Mouse (Mus musculus) MEL (cell line): ENCODE results near the gene Thumpd1. TPM values are rescaled to one million over a fixed set of nuclear protein-coding genes. Genes with fewer than 3 reads are reported as not detected.

ENCODE experiments used
- DNase-seq: peaks from one replicate; pipeline ENCODE4 v3.0.0; 2011; ENCODE audit warnings: low read depth, low spot score
- H3K27ac ChIP-seq: 2 replicates; pipeline ENCODE4 v1.5.1; 2012; ENCODE audit warnings: low read depth, mild to moderate bottlenecking, control low read depth, low read length, moderate library complexity; ENCODE audit not compliant: control insufficient read depth
- H3K27me3 ChIP-seq, 2 experiments: fragments of 150-350 bp in 1 of 2; sonication (generic) in 1 of 2; 2 replicates each; pipeline ENCODE4 v1.6.1; 2012; ENCODE audit warnings: low read length in 2 of 2, mild to moderate bottlenecking in 2 of 2, improper control_type of control experiment in 1 of 2, moderate library complexity in 1 of 2; ENCODE audit not compliant: insufficient read depth in 2 of 2, control insufficient read depth in 1 of 2
- H3K36me3 ChIP-seq, 2 experiments: 2 replicates each; pipeline ENCODE4 v1.6.1; 2012 to 2014; ENCODE audit warnings: low read length in 2 of 2, improper control_type of control experiment in 1 of 2, inconsistent platforms in 1 of 2, mild to moderate bottlenecking in 1 of 2; ENCODE audit not compliant: insufficient read depth in 2 of 2, control insufficient read depth in 1 of 2
- H3K4me1 ChIP-seq, 2 experiments: fragments of 150-350 bp in 1 of 2; sonication (generic) in 1 of 2; 2 replicates each; pipeline ENCODE4 v1.6.1; 2012; ENCODE audit warnings: low read length in 2 of 2, improper control_type of control experiment in 1 of 2, mild to moderate bottlenecking in 1 of 2; ENCODE audit not compliant: insufficient read depth in 2 of 2, control insufficient read depth in 1 of 2
- H3K4me3 ChIP-seq, 2 experiments: fragments of 150-350 bp in 1 of 2; sonication (generic) in 1 of 2; 2 replicates each; pipeline ENCODE4 v1.5.1; 2012; ENCODE audit warnings: low read depth in 2 of 2, low read length in 2 of 2, mild to moderate bottlenecking in 2 of 2, moderate library complexity in 2 of 2, control low read depth in 1 of 2, improper control_type of control experiment in 1 of 2; ENCODE audit not compliant: control insufficient read depth in 1 of 2, insufficient read depth in 1 of 2
- H3K79me2 ChIP-seq: 2 replicates; pipeline ENCODE4 v1.6.1; 2012; ENCODE audit warnings: mild to moderate bottlenecking, low read length, moderate library complexity; ENCODE audit not compliant: control insufficient read depth, poor library complexity, insufficient read depth
- H3K9ac ChIP-seq: 2 replicates; pipeline ENCODE4 v1.6.1; 2012; ENCODE audit warnings: low read depth, mild to moderate bottlenecking, control low read depth, low read length, moderate library complexity; ENCODE audit not compliant: control insufficient read depth, poor library complexity, severe bottlenecking
- H3K9me3 ChIP-seq: fragments of 150-350 bp; sonication (generic); replicated peaks from 2 replicates; pipeline ENCODE4 v1.6.1; 2012; ENCODE audit warnings: mild to moderate bottlenecking, low read length, improper control_type of control experiment, moderate library complexity; ENCODE audit not compliant: insufficient read depth
- BHLHE40 ChIP-seq: IDR thresholded peaks from 2 replicates; pipeline ENCODE4 v1.6.1; 2012; ENCODE audit warnings: low read depth, mild to moderate bottlenecking, inconsistent platforms, low read length, improper control_type of control experiment, borderline replicate concordance
- CHD1 ChIP-seq: IDR thresholded peaks from 2 replicates; pipeline ENCODE4 v1.6.1; 2012; ENCODE audit warnings: low read depth, mild to moderate bottlenecking, inconsistent platforms, low read length, improper control_type of control experiment
- CHD2 ChIP-seq: IDR thresholded peaks from 2 replicates; pipeline ENCODE4 v1.6.1; 2011; ENCODE audit warnings: low read length, improper control_type of control experiment
- E2F4 ChIP-seq: IDR thresholded peaks from 2 replicates; pipeline ENCODE4 v1.6.1; 2011; ENCODE audit warnings: low read depth, low read length, improper control_type of control experiment, borderline replicate concordance
- JUND ChIP-seq: IDR thresholded peaks from 2 replicates; pipeline ENCODE4 v1.6.1; 2011; ENCODE audit warnings: low read depth, mild to moderate bottlenecking, improper control_type of control experiment, low read length
- MAX ChIP-seq: IDR thresholded peaks from 2 replicates; pipeline ENCODE4 v1.6.1; 2011; ENCODE audit warnings: low read length, improper control_type of control experiment
- MAZ ChIP-seq: IDR thresholded peaks from 2 replicates; pipeline ENCODE4 v1.6.1; 2012; ENCODE audit warnings: low read depth, mild to moderate bottlenecking, inconsistent platforms, low read length, improper control_type of control experiment
- MEF2A ChIP-seq: IDR thresholded peaks from 2 replicates; pipeline ENCODE4 v1.6.1; 2014; ENCODE audit warnings: low read depth, mild to moderate bottlenecking, inconsistent platforms, low read length, improper control_type of control experiment; ENCODE audit not compliant: poor library complexity, insufficient replicate concordance, severe bottlenecking; ENCODE audit errors: extremely low read depth
- MYB ChIP-seq: IDR thresholded peaks from 2 replicates; pipeline ENCODE4 v1.6.1; 2011; ENCODE audit warnings: mild to moderate bottlenecking, low read depth, low read length, improper control_type of control experiment
- NELFE ChIP-seq: IDR thresholded peaks from 2 replicates; pipeline ENCODE4 v1.6.1; 2011; ENCODE audit warnings: low read depth, low read length, improper control_type of control experiment
- NRF1 ChIP-seq: IDR thresholded peaks from 2 replicates; pipeline ENCODE4 v1.6.1; 2014; ENCODE audit warnings: low read depth, mild to moderate bottlenecking, inconsistent platforms, low read length, improper control_type of control experiment, moderate library complexity; ENCODE audit not compliant: poor library complexity, insufficient read depth, severe bottlenecking
- POLR2AphosphoS5 ChIP-seq: IDR thresholded peaks from 2 replicates; pipeline ENCODE4 v1.6.1; 2012; ENCODE audit warnings: low read depth, borderline replicate concordance, mild to moderate bottlenecking, inconsistent platforms, low read length, moderate library complexity, mixed read lengths
- RAD21 ChIP-seq: IDR thresholded peaks from 2 replicates; pipeline ENCODE4 v1.6.1; 2011; ENCODE audit warnings: mild to moderate bottlenecking, low read depth, low read length, improper control_type of control experiment
- SMC3 ChIP-seq: IDR thresholded peaks from 2 replicates; pipeline ENCODE4 v1.6.1; 2011; ENCODE audit warnings: low read depth, low read length, improper control_type of control experiment
- TBP ChIP-seq: IDR thresholded peaks from 2 replicates; pipeline ENCODE4 v1.8.0; 2011; ENCODE audit warnings: low read depth, low read length, improper control_type of control experiment
- ZC3H11A ChIP-seq: IDR thresholded peaks from 2 replicates; pipeline ENCODE4 v1.6.1; 2012; ENCODE audit warnings: low read depth, mild to moderate bottlenecking, inconsistent platforms, low read length, improper control_type of control experiment
- ZMIZ1 ChIP-seq: IDR thresholded peaks from 2 replicates; pipeline ENCODE4 v1.6.1; 2012; ENCODE audit warnings: low read depth, mild to moderate bottlenecking, inconsistent platforms, low read length, improper control_type of control experiment, moderate library complexity
- polyA plus RNA-seq, 2 experiments: library from polyadenylated mRNA; stranded (reverse) in 1 of 2; unstranded in 1 of 2; fragments of >175 nt in 1 of 2; fragments of >200 nt in 1 of 2; gene quantifications; 2 replicates each; pipeline versions ENCODE4 v1.2.1 to v1.2.4; 2012; ENCODE audit warnings: low replicate concordance in 2 of 2, low read depth in 1 of 2; ENCODE audit not compliant: insufficient read length in 2 of 2, insufficient read depth in 1 of 2, missing spikeins in 1 of 2
- total RNA-seq: library from RNA; depleted of rRNA; stranded (reverse); fragments of 300-350 nt; gene quantifications from 2 replicates; pipeline ENCODE4 v1.2.3, GENCODE M21; 2012

Thumpd1 gene
- total and polyA plus RNA-seq, 3 experiments: 56.4 to 67.5 TPM; not detected in 1

- no peaks in the 10 kb centered on the region for H3K79me2 ChIP-seq
- H3K4me3 ChIP-seq: no peak within 1 kb of the TSS
- H3K9me3 ChIP-seq: no peaks in the 10 kb centered on the region
- TF ChIP-seq MEF2A (no peak), CHD2 (no peak), MYB (no peak), MAZ (no peak), NRF1 (no peak), ZC3H11A (no peak), NELFE (no peak), JUND (no peak), SMC3 (no peak), POLR2AphosphoS5 (no peak), E2F4 (no peak), TBP (no peak)
- TF ChIP-seq, all 39 proteins: peak for 0
- Histone ChIP-seq H3K36me3 (no peaks in the 10 kb centered on the region), H3K27me3 (peaks cover 0 to 4% of the 10 kb centered on the region in 2 experiments; a peak in 3 of 4 replicates), H3K4me1 (no peaks in the 10 kb centered on the region), H3K9ac (no peak within 1 kb of the TSS), H3K27ac (no peak within 1 kb of the TSS)
- no peak for DNase-seq
Observed at GRCm38 (mm10) chr7:119760527-119760951, 39.9 kb upstream of the Thumpd1 start, which contains the start of gene Acsm3. TSS of gene Acsm3 (plus strand) at chr7:119760923.

- H3K27ac ChIP-seq: no peak overlapping the region
- no peaks in the 10 kb centered on the region for H3K27me3 ChIP-seq
- DNase-seq: no peak
- no peaks in the 10 kb centered on the region for H3K9me3 ChIP-seq
- no peaks in the 10 kb centered on the region for H3K36me3 ChIP-seq
- H3K9ac ChIP-seq: no peak overlapping the region
- no peak overlapping the region for H3K4me3 ChIP-seq
- no peaks in the 10 kb centered on the region for H3K79me2 ChIP-seq
- TF ChIP-seq MAX: no peak
- TF ChIP-seq MEF2A: no peak
- TF ChIP-seq CHD1: no peak
- no peak for TF ChIP-seq ZC3H11A
- no peak for TF ChIP-seq E2F4
- no peak for TF ChIP-seq RAD21
- no peak for TF ChIP-seq ZMIZ1
- no peak for TF ChIP-seq JUND
- TF ChIP-seq BHLHE40: no peak
- no peaks in the 10 kb centered on the region for H3K4me1 ChIP-seq
Observed at GRCm38 (mm10) chr7:119753696-119754095, 33.1 kb upstream of the Thumpd1 start.
